Mouse (Mus musculus) neural tube, embryonic 10.5 days (tissue): ENCODE measurements around the gene Wbp4.
"Not testable (repeated sequence)": the region's sequence is repeated elsewhere in the genome, so short reads cannot be mapped to it uniquely, and the experiment has no call there.

Experiments used
- DNase-seq: peaks from one replicate; pipeline ENCODE4 v3.0.0-alpha.2; 2017; ENCODE audit warnings: low spot score; ENCODE audit errors: extremely low spot score

Wbp4 gene

DNA sequence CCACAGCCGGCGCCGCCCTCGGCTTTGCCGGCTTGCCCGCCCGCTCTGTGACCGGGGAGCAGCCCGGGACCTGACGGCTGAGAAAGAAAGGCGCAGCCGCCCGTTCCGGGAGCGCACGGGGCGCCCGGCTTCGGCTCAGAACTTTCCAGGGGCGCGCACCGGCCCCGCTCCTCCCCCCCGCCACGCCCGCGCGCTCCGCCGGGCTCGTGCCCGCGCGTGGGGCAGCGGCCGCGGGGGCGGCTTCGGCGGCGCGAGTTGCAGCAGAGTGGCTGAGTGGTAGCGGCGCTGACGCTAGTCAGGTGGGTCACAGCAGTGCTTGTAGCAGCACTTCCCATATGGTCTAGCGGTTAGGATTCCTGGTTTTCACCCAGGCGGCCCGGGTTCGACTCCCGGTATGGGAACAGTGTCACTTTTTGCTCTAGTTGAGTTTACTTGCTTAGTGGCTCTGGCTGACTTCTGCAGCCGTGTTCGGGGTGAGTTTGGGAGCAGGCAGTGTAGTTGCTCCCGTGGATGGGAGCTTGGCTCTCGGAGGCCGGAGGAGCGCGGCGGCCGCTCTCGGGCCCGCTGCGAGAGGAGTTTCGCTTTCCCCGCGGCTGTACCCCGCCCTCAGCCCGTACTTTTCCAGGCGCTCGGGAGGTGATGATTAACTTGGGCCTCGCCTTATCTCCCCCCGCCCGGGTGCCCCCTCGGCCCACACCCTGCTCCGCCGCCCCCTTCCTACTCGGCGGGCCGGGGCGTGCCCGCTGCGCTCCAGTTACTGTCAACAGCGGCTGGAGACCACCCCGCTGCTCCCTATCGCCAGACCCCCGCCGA lies at the start of gene Wbp4:
Wbp4 (minus strand) TSS at position 182 of the 813 bp plus-strand sequence.
- DNase-seq, result peak; percentile 98

DNA sequence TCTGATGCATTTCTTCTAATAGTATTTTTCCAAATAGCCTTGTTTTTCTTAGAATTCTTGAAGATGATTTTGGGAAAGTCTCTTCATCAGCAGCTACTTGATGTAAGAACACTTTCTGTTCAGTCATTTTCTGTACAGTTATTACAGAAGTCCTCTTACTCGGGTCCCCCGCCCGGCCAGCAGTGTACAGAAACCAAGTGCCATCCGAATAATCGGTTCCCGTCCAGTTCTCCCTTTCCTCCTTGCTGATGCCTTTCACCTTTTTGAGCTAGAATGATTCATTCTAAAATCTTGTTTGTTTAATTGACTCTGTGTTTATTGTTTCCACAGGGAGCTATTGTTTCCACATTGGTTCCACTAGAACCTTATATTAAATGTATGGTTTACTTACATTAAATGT lies 49.4 kb upstream of the Wbp4 start:
- DNase-seq, result no peak

DNA sequence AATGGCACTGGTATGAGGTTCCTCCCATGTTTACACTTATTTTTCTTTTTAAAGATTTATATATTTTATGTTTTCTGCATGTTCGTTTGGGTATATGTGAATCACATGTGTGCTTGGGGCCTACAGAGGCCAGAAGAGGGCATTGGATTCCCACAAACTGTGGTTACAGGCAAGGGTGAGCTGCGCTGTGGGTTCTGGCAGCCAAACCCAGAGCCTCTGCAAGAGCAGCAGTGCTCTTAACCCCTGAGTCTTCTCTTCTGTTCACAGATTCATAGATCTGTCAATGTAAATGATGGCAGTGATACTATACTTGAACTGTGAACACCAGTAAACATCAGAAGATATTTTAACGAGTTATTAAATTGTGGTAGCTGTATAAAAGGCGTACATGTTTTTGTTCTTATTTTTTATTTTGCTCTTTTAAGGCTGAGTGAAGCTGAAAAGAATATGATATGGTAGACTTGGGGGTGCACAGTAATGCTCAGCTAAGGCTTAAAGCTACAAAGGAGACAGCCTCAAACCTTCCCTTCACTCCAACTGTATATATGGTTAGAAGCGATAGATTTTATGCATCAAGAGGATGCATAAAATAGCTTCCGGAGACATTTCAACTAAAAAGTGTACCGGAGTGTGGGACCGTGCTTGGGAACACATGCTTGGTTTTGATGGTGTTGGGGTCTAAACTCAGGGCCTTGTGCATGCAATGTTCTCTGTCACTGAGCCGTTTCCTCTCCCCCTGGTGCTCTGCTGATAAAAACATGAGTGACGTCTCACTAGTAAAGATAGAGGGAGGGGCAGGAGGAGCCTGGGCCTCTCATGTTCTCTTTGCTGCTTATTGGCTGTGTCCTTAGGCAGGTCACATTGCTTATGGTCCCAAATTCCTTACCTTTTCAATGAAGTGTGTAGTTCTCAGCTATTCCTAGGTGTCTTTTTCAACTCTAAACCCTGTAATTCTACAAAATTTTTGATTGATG lies 48.5 kb upstream of the Wbp4 start:
- no peak for DNase-seq

DNA sequence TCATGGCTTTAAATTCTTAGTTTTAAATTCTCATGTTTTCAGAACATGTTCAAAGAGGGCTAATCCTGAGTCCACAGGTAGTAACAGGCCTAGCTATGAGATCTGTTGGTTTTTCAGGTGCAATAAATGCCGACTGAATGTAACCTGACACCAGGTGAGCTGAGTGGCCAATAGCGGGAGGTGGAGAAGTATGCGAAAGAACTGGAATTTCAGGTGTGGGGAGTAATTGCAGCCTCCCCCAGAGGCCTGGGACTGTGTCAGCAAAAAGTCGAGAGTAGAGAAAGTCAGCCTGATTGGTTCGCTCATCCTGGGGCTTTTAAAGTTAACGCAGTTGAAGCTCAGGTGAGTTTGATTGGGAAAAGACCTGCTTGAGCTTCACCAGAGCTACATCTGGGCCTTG lies 46.4 kb upstream of the Wbp4 start:
- no peak for DNase-seq

DNA sequence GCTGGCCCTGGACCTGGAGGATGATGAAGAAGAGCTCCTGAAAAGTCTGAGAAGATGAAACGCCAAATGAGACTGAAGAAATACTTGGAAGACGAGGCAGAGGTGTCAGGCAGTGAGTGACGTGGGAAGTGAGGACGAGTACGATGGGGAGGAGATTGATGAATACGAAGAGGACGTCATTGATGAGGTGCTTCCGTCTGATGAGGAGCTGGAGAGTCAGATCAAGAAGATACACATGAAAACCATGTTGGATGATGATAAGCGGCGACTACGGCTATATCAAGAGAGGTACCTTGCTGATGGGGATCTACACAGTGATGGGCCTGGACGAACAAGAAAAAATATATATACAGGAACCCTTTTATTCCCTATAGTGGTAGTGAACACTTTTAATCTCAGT lies 44.8 kb upstream of the Wbp4 start:
- DNase-seq, result not testable (repeated sequence)

DNA sequence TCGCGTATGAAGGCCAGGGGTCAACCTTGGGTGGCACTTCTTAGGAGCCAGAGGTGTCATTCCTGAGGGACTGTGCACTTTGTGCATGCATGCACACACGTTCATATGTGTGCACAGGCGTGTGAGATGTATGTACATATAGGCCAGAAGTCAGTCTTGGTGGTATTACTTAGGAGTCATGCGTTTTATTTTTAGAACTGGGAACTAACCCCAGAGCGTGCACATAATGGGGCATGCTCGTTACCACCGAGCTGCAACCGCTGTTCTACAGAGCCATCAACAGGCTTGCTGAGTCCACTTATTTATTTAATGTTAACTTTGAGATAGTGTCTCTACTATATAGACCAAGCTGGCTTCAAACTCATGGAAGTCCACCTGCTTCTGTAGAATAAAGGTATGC lies 41.1 kb upstream of the Wbp4 start:
- no peak for DNase-seq

DNA sequence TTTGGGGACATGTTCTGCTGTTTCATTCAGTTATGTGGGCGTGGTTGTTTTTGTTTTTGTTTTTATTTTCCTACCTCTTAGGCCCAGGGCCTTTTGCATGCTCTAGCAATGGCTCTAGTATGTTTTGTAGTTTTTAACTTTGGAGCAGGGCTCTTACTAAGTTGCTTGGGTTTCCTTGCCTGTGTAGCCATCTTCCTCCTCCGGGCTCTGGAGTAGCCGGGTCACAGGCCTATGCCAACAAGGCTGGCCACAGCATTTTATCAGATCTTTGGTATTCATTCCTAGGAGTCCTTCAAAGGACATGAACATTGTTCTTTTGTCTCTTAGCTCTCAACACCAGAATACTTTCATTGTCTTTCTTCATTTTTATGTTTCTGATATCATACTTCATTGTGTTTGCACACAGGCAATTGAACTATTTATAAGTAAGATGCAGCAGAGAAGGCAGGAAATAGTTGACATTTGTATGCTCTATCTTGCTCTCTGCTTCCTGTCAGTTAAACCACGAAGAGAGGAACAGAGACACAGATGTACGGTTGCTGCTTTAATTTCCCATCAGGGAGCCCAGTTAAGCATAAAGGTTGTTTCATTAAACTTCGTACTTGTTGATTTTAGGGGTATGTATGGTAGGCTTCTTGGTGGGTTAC lies 40.3 kb upstream of the Wbp4 start:
- no peak for DNase-seq

DNA sequence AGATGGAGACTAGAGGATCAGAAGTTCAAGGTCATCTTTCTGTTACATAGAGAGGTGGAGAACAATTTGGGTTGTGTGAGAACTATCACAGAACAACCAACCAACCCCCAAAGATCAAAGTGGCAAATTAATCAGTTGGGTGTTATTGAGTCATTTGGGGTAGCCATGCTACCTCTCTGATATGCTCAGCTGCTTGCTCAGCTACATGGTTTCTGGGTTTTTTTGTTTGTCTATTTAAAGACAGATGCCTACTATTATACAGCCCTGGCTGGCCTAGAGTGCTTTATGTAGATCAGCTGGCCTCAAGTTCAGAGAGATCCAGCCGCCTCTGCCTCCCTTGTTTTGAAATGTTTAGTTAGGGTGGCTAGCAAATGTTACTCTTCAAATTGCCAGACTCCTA lies 39.7 kb upstream of the Wbp4 start:
- no peak for DNase-seq

DNA sequence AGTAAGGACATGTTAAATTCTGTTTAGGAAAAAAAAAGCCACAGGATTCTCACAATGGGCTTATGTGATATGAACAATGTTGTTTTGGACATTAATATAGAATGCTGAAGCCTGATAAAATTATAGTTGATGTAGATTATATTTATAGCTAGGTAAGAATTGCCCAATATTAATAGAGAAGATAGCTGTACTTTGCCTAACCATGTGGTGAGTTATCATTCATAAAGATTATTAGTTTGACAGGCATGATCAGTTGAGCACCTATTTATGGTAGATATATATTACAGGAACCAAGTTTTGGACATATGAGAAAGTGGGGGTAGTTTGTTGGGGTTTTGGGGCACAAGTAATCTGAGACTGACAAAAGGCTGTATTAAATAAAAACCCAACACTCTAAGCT lies 39.3 kb upstream of the Wbp4 start:
- DNase-seq, result no peak

DNA sequence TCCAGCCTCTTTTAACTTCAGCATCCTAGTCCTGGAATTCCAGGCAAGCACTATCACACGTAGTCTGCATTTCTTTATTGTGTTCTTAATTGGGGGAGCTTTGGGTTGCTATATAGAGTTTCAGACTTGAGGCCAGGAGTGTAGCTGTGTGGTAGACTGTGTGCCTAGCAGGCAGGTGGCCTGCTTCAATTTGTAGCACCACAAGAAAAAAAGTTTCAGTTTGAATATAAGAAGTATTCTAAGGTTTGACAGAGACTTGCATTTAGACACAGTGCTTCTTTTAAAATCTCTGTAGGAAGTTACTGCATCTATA lies 38.3 kb upstream of the Wbp4 start:
- DNase-seq, result no peak

DNA sequence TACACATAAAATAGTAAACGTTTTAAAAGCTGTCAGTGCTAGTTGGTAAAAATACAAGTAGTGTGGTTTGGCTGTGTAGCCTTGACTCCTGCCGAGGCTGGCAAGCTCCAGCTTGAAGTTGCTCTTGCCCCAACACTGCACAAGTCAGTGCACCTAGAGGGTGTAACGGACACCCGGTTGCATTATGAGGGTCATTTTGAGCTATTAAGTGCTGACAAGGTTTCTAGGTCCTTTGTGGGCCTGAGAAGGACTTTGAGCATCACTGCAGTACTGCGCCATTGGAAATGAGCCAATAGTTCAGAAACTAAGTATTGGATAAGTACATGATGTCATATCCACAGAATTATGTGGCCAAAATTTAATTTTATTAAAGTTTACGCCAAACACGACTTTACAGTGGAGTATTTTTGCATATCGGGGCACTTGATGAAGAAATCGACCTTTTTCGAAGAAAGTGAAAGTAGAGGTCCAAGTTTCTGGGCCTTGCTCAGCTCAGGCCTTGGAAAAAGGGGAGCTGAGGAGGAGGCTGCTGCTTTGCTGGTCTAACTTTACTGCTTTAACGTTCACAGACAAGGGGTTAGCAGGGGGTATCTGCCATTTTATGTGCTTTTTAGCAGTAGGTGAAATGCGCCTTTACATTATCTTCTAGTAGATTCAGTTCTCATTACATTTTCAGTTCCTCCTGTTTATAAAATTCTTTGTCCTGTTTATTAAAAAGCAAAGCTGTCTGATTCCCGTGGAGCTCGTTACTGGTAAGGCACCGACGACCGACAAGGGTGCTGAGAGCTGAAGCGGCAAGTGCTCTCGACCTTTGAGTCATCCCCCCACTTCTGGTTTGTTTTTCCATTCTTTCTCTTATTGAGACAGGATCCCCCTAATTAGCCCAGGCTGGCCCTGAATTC lies 37.7 kb upstream of the Wbp4 start:
- DNase-seq, result no peak

DNA sequence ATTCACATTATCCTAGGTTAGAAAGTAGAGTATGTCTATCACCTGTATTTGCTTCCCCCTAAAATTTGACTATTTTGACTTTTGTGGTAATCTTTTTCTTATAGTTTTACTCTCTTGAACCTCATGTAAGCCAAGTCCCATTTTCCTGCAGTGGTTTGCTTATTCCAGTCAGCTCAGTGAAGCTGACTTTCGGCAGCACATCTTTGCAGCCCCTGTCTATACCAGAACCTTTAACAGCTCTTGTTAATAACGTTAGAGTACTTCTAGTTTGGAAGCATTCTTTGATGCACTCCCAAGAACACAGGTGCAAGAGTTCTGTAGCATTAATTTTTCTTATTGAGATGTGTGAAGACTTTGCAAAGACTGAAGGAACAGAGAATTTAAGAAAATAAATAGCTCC lies 36.8 kb upstream of the Wbp4 start:
- DNase-seq, result no peak

DNA sequence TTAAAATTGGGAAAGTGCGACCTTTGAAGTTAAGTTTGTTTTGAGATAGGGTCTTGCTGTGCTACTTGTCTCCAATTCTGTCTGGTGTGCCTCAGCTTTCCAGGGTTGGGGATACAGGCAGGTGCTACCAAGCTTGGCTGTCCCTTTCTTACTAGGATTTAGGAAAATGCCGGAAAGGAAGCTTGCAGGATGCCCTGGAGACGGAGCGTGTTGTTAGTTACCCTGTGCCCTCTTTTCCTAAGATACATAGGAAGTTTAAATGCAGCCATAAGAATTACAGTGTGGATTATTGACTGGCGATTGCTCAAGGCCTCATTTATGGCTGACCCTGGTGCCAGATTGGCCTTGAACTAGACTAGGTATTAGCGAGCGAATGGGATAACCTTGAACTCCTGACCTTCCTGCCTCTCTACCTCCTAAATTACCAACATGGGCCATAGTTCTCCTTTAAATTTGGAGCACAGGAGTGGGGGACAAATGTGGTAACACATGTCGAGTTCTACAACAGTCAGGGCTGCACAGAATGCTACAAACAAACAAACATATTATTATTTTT lies 35.9 kb upstream of the Wbp4 start:
- no peak for DNase-seq

DNA sequence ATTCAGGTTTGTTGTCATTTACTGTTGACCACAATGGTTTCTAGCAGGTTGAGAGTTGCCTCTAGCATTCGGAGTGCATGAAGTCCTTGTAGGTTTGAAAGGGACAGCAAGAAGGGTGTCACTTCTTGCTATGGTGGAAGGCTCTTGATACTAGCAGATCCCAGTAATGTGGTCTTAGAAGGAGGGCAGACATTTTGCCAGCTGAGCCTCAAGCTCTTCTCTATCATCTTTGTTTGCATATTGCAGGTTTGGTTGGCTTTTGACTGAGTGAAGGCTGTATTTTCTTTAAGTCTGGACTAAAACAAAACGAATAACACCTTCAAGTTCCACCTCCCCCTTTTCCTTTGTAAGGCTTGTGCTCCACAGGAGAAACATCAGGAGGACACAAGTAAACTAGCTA lies 35.4 kb upstream of the Wbp4 start:
- no peak for DNase-seq

DNA sequence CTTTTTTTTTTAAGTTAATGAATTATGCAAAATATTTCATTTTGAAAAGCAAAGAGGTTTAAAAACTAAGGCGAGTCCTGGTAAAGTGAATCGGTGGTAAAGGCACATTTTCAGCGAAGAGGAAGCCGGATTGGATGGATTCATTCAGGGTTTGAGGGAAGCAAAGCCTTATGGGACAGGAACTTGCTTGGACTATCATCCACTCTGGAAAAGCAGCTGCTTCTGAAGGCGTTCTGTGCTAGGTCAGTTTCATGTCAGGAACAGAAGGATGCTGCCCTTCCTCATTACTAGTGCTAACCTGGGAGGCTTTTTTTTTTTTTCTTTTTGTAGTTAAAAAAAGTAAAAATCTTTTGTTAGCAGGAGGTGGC lies 34.9 kb upstream of the Wbp4 start:
- DNase-seq, result no peak

DNA sequence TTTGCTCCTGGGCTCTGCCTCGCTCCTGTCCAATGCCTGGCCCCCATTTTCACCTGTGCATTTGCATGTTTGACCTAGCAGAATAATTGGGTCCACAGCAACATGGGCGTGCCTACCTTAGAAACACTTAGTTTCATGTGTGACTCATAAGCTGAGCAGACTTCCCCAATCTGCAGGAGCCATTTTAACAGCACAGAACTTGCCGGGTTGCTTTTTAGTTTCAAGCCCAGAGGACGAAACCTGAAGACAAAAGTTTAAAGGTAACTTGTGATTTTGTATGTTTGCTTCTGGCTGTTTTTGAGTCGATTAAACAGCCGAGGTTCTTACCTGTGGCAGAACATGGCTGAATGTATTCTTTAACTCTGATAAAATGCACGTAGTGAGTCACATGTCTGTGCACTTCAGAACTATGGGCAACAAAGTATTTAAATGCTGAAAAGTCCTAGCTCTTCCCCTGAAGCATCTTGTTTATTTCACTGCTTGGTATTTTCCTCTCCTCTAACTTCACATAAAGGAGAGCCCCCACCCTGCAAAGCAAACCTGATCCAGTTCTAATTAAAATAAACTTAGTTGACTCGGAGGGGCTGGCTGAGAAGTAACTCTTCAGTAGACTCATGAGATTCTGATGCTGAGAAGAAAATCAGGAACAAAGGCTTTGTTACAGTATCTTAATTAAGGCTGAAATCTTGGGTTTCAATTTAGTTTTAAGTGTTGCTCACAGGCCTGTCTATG lies 34.4 kb upstream of the Wbp4 start:
- no peak for DNase-seq

DNA sequence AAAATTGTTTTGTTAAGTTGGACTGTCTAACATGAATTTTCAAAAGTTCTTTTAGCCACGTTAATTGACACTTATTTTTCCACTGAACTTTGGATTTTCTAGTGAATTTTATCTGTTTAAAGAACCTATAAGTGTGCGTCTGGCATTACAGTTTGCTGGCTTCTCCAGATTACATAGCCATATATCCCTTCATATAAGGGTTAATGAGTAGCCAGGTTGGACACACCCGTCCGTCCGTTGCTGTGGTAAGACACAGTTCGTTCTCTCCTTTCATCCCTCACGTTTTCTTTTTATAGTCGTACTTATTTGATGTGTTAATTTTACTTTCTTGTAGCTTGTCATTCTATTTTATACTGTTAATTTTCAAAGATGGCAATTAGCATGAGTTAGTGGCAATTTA lies 33.8 kb upstream of the Wbp4 start:
- DNase-seq, result no peak

DNA sequence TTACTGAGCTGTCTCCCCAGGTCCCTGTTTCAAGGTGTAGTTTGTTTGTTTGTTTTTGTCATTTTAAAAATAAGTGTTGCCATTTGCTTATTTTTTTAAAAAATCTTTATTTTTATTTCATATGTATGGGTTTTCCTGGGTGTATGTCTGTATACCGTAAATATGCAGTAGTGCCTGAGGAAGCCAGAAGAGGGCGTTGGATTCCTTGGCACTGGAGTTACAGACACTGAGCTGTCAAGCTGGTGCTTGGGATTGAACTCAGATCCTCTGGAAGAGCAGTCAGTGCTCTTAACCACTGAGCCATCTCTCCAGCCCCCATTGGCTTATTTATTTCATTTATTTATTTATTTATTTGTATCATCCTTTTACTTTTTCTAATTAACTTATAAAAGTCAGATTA lies 32.6 kb upstream of the Wbp4 start:
- DNase-seq, result no peak

DNA sequence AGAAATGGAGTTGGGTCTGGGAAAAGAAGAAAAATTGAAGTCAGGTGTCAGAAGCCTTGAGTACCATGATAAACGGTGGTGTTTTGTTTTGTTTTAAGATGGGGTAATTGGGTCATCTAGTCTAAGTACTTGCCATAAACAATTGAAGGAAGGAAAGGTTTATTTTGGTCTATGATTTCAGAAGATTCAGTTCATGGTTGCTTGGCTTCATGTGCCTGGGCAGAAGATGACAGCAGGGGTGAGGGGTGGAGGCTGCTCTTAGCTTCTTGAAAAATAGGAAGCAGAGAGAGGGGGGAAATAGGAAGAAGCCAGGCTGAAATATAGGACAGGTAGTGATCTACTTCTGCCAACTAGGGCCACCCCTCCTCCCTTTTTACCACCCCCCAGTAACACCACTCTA lies 30.2 kb upstream of the Wbp4 start:
- no peak for DNase-seq

DNA sequence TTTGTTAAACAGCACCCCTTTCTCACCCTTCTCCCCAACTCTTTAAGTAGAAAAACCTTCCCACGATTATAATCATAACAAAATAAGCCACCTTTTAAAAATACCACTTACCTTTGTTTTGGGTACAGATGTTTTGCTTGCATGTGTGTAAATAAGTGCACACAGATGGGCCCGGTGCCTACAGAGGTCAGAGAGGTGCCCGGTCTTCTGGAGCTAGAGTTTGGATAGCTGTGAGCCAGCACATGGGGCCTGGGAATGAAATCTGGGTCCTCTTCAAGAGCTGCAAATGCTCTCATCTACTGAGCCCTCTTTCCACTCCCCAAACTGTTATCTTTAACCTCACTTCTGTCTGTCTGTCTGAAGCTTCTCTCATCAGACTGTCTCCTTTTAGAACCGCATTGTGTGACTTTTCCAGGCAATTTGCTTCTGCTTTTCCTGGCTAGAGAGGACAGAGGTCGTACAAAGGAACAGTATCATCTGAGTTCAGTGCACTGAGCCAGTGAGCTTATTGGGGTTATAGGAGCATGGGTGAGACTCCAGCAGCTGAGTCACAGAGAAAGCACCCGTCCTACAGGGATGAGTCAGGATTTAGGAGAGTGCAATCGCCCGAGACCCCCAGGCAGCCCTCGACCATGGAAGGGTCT lies 27.5 kb upstream of the Wbp4 start:
- no peak for DNase-seq
